Mouse (Mus musculus): ENCODE data around the gene Pm20d2.

DNA sequence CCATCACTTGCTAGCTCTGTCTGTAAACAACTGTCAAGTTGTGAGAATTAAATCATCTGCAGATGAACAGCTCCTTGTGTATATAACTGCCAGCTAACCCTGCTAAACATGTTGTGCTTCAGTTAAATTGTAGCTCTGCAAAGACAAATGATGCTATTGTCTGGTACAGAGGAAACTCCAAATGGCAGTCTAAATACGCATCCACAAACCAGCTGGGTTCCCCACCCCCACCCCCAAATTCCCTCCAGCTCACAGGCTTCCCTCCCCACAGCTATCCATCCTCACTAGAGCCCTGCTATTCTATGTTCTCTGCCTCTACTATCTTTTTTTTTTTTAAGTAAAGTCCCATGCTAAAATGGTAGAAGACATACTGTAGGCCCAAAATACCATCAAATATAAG lies 32.3 kb upstream of the Pm20d2 start:
- TF ChIP-seq CTCF (IDR thresholded peaks at IDR 0.05; ENCODE audit: borderline replicate concordance, control insufficient read depth, extremely low read depth, insufficient read depth, low read length, poor library complexity), result no peak
- no peak for TF ChIP-seq POLR2A (IDR thresholded peaks at IDR 0.05; ENCODE audit: control insufficient read depth, extremely low read depth, insufficient read depth, low read length, poor library complexity)
